Mouse (Mus musculus) embryo, embryonic 10.5 days (tissue): ENCODE results near the gene Sphk2.
A peak's percentile ranks its signal among the peaks of the same experiment; 100 is the strongest.

Source experiments
- DNase-seq: peaks from one replicate; pipeline ENCODE4 v3.0.0-alpha.2; 2015; ENCODE audit warnings: low spot score

The Sphk2 gene

DNA sequence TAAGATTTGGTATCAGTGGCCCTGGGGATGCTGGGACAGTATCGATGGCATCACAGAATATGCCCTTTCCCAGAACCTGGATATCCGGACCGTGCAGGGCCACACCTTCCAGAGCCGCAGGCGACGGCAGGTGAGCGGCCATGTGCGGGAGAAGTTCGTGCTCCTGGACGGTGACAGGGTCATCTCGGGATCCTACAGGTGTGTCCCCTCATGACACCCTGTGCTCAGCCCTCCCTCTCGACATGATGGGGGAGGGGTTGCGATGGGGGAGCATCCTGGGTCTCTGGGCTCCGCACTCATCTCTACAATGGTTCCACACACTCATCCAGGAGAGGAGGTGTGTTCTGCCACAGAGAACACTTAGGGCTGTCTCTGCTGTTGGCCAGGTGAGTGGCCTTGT lies 6.0 kb upstream of the Sphk2 start:
- DNase-seq: no peak

DNA sequence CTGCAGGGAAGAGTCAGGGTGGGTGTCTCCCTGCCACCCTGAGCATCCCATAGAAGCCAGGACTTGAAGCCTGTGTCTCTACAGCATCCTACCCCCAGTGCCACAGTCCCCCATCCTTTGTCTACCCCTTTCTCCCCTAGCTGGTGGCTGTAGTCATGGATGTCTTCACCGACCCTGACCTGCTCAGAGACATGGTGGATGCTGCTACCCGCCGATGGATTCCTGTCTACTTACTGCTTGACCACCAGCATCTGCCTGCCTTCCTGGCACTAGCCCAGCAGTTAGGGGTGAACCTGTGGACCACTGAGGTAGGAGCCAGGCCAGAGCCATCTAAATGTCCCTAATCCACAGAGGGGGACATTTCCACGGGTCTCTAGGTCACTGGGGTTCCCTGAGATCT lies 5.5 kb upstream of the Sphk2 start:
- DNase-seq: no peak

GRCm38 (mm10) chr7:45722348-45722713 lies 4.5 kb upstream of the Sphk2 start:
- DNase-seq: no peak

DNA sequence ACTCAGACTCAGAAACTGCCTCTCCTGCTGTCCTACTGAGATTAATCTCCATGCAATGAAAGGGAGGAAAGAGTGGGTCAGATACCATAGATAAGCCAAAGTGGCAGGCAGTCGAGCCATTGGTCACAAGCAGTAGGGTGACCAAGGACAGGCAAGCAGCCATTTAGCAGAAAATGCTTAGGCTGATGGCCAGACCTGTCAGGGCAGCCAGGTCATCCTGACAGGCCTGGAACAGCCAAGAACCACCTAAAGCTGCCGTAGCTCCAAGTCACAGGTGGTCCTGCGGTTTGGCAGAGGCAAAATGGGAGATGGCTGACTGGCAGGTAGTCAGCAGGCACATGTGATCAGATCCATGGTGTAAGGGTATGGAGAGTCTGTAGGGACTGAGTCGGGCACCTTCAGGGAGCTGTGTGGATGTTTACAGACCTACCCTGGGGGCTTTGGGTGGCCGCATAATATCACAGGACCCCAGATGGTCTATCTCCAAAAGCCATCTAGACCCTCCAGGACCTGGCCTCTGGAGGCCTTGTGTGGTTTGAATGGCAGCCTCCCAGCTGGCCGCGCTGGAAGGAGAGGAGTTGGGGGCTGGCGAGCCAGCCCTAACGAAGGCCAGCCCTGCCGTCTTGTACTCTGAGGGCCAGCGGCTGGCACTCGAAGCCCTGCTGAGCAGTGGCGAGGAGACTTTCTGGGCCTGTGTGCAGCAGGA lies 4.0 kb upstream of the Sphk2 start:
- no peak for DNase-seq

DNA sequence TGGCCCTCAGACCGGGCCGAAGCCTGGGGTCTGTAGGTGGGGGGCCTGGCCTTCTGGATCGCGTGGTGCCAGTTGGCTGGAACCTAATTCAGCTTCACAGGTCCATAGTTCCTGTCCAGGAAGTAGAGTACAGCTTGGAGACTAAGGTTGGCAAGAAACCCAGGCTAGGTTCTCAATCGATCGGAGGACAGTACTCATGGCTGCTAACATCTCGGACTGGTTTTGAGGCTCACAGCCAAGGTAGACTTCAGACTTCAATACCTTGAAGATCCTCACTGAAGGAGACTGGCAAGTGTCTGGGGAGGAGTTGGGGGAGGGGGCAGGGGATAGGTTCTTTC lies 3.4 kb upstream of the Sphk2 start:
- no peak for DNase-seq

GRCm38 (mm10) chr7:45720413-45721233 lies 2.8 kb upstream of the Sphk2 start, which contains the start of gene Fam83e:
Gene Fam83e (plus strand): TSS chr7:45721212.
- no peak for DNase-seq

GRCm38 (mm10) chr7:45719738-45720412 lies 2.1 kb upstream of the Sphk2 start:
- no peak for DNase-seq

DNA sequence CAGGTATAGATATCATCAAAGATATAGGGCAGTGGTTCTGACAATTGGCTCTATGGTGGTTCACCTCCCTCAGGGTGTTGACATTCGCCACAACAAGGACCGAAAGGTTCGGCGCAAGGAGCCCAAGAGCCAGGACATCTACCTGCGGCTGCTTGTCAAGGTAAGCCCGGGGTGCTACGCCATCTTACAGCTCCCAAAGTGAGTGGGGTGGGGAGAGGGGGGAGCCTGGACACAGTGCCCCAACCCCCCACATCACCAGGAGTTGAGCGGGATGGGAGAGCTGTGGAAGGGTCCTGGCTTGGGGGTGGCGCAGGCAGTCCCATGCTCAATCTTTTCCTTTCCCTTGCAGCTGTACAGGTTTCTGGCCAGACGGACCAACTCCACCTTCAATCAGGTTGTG lies 1.4 kb upstream of the Sphk2 start:
- DNase-seq: no peak

DNA sequence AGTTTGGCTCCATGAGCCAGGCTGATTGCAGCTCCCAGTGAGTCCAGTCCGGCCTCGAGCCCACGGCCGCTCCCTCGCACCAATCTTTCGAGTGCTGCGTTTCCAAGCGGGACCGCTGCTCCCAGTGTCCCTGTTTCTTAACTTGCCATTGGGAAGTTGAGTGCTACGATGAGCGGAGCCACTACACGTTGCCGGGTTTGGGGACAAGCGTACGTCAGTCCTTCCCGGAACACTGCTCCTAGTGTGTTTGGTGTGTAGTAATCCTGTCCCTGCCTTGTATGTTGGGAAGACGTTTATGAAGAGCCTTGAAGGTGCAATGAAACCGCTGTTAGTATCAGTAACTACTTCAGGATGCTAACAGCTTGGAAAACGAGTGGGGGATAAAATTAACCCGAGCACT lies 529 bp upstream of the Sphk2 start:
- no peak for DNase-seq

- no peak for DNase-seq
Observed at GRCm38 (mm10) chr7:45716952-45717917, 567 bp downstream of the Sphk2 start.

- no peak for DNase-seq
Observed at GRCm38 (mm10) chr7:45716460-45716857, 1.3 kb downstream of the Sphk2 start.

GRCm38 (mm10) chr7:45715741-45716459 lies 1.9 kb downstream of the Sphk2 start:
- DNase-seq: no peak

GRCm38 (mm10) chr7:45715090-45715708 lies 2.6 kb downstream of the Sphk2 start, which contains the start of gene Rpl18:
Gene Rpl18 (plus strand): TSS chr7:45715457.
- DNase-seq: peak; percentile 98

DNA sequence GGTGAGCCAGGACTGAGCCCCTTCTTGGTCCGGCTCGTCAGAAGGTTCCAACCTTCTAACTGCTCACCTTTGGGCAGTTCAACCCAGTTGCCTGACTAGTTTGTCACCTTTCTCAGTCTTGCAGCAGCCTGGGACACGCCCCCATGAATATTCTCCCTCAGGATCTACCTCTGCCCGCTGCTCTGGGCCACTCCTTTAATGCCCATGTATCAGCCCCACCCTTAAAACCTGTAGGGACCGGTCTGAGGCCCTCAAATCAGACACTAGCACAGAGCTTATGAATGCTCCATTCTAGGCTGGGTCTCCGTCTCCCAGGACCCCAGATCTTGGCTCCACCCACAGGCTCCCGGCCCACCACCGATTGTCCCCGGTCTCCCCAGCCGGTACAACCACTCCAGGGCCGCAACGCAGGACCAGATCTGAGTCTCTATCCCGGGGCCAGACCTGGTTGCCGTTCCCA lies 3.1 kb downstream of the Sphk2 start:
- no peak for DNase-seq

DNA sequence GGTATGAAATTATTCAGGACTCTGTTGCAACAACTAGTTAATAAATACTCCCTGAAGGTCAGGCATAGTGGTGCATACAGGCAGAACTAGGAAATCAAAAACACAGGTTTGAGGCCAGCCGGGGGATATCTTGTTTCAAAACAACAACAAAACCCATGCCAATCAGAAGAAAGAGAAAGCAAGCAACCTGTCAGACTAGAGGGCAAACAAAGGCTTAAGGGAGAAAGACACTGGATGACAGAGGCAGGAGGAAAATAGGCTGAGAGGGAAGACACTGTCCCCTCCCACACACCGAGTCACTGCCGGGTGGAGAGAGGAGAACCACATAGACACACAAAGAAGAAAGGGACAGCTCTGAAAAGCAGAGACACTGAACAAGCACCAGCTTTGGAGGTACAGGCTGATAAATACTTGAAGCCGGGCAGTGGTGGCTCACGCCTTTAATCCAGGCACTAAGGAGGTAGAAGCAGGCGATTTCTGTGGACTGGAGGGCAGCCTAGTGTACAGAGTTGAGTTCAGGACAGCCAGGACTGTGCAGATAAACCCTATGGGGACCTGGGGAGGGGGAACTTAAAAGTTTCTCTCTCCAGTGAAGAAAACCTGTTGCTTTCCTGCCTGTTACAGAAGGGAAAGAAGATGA lies 3.8 kb downstream of the Sphk2 start:
- no peak for DNase-seq

- no peak for DNase-seq
Observed at GRCm38 (mm10) chr7:45713396-45713795, 4.4 kb downstream of the Sphk2 start.

- no peak for DNase-seq
Observed at GRCm38 (mm10) chr7:45712022-45712757, 5.6 kb downstream of the Sphk2 start.

GRCm38 (mm10) chr7:45711316-45712021 lies 6.3 kb downstream of the Sphk2 start:
- DNase-seq: no peak
